Mouse (Mus musculus): ENCODE measurements at regions not wholly inside any gene's neighbourhood (a gene's known extent, or its start where the extent isn't known, plus 50 kb on each side); places are given as distances from the start of the nearest gene placed in this dataset.

- TF ChIP-seq CTCF (conservative IDR thresholded peaks at IDR 0.05; ENCODE audit: low read length) (no peak), NANOG (IDR thresholded peaks at IDR 0.05; ENCODE audit: borderline replicate concordance, low read length) (no peak)
These were observed 417.9 kb upstream of the Rag2 start for GRCm38 (mm10) chr2:101206637-101207036.

Data from E14TG2a.4 (cell line).